Mouse (Mus musculus) stomach, embryonic 16.5 days (tissue): ENCODE measurements around the gene Txndc11. TPM values are rescaled to one million over a fixed set of nuclear protein-coding genes. Genes with fewer than 3 reads are reported as not detected.
A peak's percentile ranks its signal among the peaks of the same experiment; 100 is the strongest.

Experiments used
- ATAC-seq: fragments of 200-750 bp; cut with Nextera tagmentation; 2 replicates; pipeline ENCODE4 v1.8.0; 2017; ENCODE audit warnings: moderate number of reproducible peaks, moderate TSS enrichment; ENCODE audit not compliant: insufficient read depth, low FRiP score
- H3K27ac ChIP-seq: fragments of 300-500 bp; sonication (generic); 2 replicates; pipeline ENCODE4 v1.5.1; 2014; ENCODE audit warnings: low read length
- H3K27me3 ChIP-seq: fragments of 300-500 bp; sonication (generic); 2 replicates; pipeline ENCODE4 v1.6.1; 2014; ENCODE audit warnings: low read length, control low read depth, mixed read lengths; ENCODE audit not compliant: control insufficient read depth, insufficient read depth
- H3K36me3 ChIP-seq: fragments of 300-500 bp; sonication (generic); 2 replicates; pipeline ENCODE4 v1.6.1; 2014; ENCODE audit warnings: low read length; ENCODE audit not compliant: control insufficient read depth, insufficient read depth
- H3K4me1 ChIP-seq: fragments of 300-500 bp; sonication (generic); 2 replicates; pipeline ENCODE4 v1.6.1; 2014; ENCODE audit warnings: low read length, control low read depth, mixed read lengths; ENCODE audit not compliant: control insufficient read depth, insufficient read depth
- H3K4me2 ChIP-seq: fragments of 300-500 bp; sonication (generic); 2 replicates; pipeline ENCODE4 v1.6.1; 2014; ENCODE audit warnings: low read depth, low read length, mixed read lengths
- H3K4me3 ChIP-seq: fragments of 300-500 bp; sonication (generic); replicated peaks from 2 replicates; pipeline ENCODE4 v1.5.1; 2014; ENCODE audit warnings: mild to moderate bottlenecking, low read length
- H3K9ac ChIP-seq: fragments of 300-500 bp; sonication (generic); 2 replicates; pipeline ENCODE4 v1.6.1; 2014; ENCODE audit warnings: low read length
- H3K9me3 ChIP-seq: fragments of 300-500 bp; sonication (generic); replicated peaks from 2 replicates; pipeline ENCODE4 v1.6.1; 2016; ENCODE audit warnings: low read length, control low read depth; ENCODE audit not compliant: control insufficient read depth
- WGBS: fragments of 180-500 bp; shearing (Covaris S2); extraction: QIAGEN DNeasy Blood & Tissue Kit; methylation state at CpG from one replicate; pipeline ENCODE4 v1.1.7; 2014; 5-methylcytosine and 5-hydroxymethylcytosine counted together
- polyA plus RNA-seq: library from polyadenylated mRNA; unstranded; fragments of >200 nt; fragmentation: Nextera tagmentation; extraction: Ambion mirVana; gene quantifications from 2 replicates; pipeline ENCODE4 v1.2.1, GENCODE M21; 2015

The Txndc11 gene
- polyA plus RNA-seq, 1 experiment from 2014 or later: 34.0 TPM

DNA sequence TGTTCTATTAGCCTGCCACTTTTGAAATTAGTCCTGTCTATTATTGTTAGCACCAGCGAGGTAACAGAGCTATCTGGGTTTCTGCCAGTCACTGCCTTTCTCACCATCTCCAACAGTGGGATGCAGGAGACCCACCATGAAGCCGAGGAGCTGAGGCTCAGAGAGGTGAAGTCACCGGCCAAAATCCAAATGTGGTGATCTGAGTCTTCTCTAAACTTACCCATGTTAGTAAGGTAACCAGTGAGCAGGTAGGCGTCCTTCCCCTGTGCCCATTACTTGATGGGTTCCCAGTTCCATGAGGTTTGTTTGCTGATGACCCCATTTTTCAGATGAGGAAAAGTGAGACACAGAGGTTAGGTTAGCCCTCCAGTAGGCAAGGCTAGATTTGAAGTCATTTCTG lies 70.1 kb downstream of the Txndc11 start:
- no peaks in the 10 kb centered on the region for H3K9me3 ChIP-seq
- no peak overlapping the region for H3K4me2 ChIP-seq
- no peak overlapping the region for H3K27ac ChIP-seq
- H3K27me3 ChIP-seq: no peaks in the 10 kb centered on the region
- no peak for ATAC-seq
- H3K36me3 ChIP-seq: no peaks in the 10 kb centered on the region
- peaks cover 27% of the 10 kb centered on the region for H3K4me1 ChIP-seq
- no peak overlapping the region for H3K4me3 ChIP-seq
- H3K9ac ChIP-seq: no peak overlapping the region
- WGBS: 90% methylated on average over 4 of the region's 4 CpGs

GRCm38 (mm10) chr16:11062794-11063721 lies 71.4 kb downstream of the Txndc11 start:
- WGBS: 27% methylated on average over 13 of the region's 13 CpGs
- H3K36me3 ChIP-seq: no peaks in the 10 kb centered on the region
- peak; percentile 54; the same call in 1 of the 2 replicates for ATAC-seq
- no peak overlapping the region for H3K4me3 ChIP-seq
- peak overlapping the region; percentile 10; the same call in 1 of the 2 replicates for H3K4me2 ChIP-seq
- peak overlapping the region; percentile 90 for H3K27ac ChIP-seq
- H3K9me3 ChIP-seq: no peaks in the 10 kb centered on the region
- peak overlapping the region; percentile 66 for H3K9ac ChIP-seq
- peaks cover 24% of the 10 kb centered on the region for H3K4me1 ChIP-seq
- no peaks in the 10 kb centered on the region for H3K27me3 ChIP-seq

DNA sequence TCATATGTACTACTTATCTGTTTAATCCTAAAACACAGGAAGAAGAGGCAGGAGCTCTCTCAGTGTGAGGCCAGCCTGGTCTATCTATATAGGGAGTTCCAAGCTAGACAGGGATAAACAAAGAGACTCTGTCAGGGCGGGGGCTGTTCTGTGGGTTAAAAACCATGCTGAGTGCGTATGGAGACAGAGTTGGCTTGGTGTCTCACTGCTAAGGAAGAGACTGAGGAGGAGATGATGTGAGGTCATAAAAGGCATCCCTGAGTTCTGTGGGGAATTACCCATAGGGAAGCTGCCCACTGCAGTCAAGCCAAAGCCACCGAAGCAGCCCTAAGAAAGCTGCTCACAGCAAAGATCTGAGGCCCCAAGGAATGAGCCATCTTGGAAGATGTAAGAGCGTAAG lies 73.8 kb downstream of the Txndc11 start, which contains the start of gene Snn:
Snn (plus strand) TSS at position 301 of the 400 bp plus-strand sequence.
- whole genome bisulfite sequencing: 86% methylated on average over 4 of the region's 4 CpGs

GRCm38 (mm10) chr16:11055916-11056315 lies 78.5 kb downstream of the Txndc11 start:
- ATAC-seq: no peak
- H3K4me2 ChIP-seq: no peak overlapping the region
- H3K4me3 ChIP-seq: no peak overlapping the region
- H3K9ac ChIP-seq: no peak overlapping the region
- no peaks in the 10 kb centered on the region for H3K36me3 ChIP-seq
- WGBS: 78% methylated on average over 5 of the region's 5 CpGs
- H3K9me3 ChIP-seq: no peaks in the 10 kb centered on the region
- no peak overlapping the region for H3K27ac ChIP-seq
- H3K4me1 ChIP-seq: no peaks in the 10 kb centered on the region
- no peaks in the 10 kb centered on the region for H3K27me3 ChIP-seq

More for the DNA sequence above, 73.8 kb downstream of the Txndc11 start, which contains the start of gene Snn:
- Histone ChIP-seq H3K36me3 (no peaks in the 10 kb centered on the region), H3K9me3 (no peaks in the 10 kb centered on the region), H3K4me2 (no peak within 1 kb of the TSS), H3K4me1 (peaks cover 15% of the 10 kb centered on the region), H3K4me3 (no peak within 1 kb of the TSS), H3K27me3 (no peaks in the 10 kb centered on the region), H3K9ac (no peak within 1 kb of the TSS), H3K27ac (no peak within 1 kb of the TSS)
- ATAC-seq: no peak

DNA sequence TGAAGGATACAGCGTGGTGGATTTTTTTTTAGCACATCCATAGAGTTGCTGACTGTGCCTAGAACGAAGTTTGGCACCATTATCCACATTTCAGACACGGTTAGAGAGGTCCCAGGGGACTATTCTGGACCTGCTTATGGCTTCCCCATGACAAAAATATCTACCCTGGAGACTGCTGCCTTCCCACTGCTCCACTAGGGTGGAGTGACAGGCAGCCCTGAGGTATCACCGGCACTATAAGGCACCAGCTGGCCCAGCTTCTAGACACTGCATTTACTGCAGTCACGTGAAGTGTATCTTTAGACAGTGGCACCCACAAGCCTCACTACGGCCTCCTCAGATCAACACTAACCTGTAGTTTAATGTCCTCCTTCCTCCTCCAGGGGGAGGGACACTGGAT lies 79.6 kb downstream of the Txndc11 start:
- 85% methylated on average over 6 of the region's 6 CpGs for WGBS
- H3K9me3 ChIP-seq: no peaks in the 10 kb centered on the region
- no peaks in the 10 kb centered on the region for H3K4me1 ChIP-seq
- no peak overlapping the region for H3K4me2 ChIP-seq
- no peak overlapping the region for H3K4me3 ChIP-seq
- ATAC-seq: peak; percentile 9; the same call in 1 of the 2 replicates
- no peaks in the 10 kb centered on the region for H3K27me3 ChIP-seq
- no peak overlapping the region for H3K27ac ChIP-seq
- no peaks in the 10 kb centered on the region for H3K36me3 ChIP-seq
- H3K9ac ChIP-seq: no peak overlapping the region

- 66% methylated on average over 6 of the region's 6 CpGs for WGBS
- Histone ChIP-seq H3K9me3 (no peaks in the 10 kb centered on the region), H3K27me3 (no peaks in the 10 kb centered on the region), H3K4me1 (no peaks in the 10 kb centered on the region), H3K27ac (no peak overlapping the region), H3K4me2 (no peak overlapping the region), H3K4me3 (no peak overlapping the region), H3K36me3 (no peaks in the 10 kb centered on the region), H3K9ac (no peak overlapping the region)
- no peak for ATAC-seq
Observed at GRCm38 (mm10) chr16:11054409-11054808, 80.0 kb downstream of the Txndc11 start.

GRCm38 (mm10) chr16:11051134-11051533 lies 83.3 kb downstream of the Txndc11 start:
- no peak for ATAC-seq
- no peak overlapping the region for H3K27ac ChIP-seq
- H3K4me3 ChIP-seq: no peak overlapping the region
- no peak overlapping the region for H3K9ac ChIP-seq
- no peaks in the 10 kb centered on the region for H3K4me1 ChIP-seq
- 85% methylated on average over 11 of the region's 11 CpGs for WGBS
- no peak overlapping the region for H3K4me2 ChIP-seq
- no peaks in the 10 kb centered on the region for H3K36me3 ChIP-seq
- no peaks in the 10 kb centered on the region for H3K27me3 ChIP-seq
- H3K9me3 ChIP-seq: no peaks in the 10 kb centered on the region

DNA sequence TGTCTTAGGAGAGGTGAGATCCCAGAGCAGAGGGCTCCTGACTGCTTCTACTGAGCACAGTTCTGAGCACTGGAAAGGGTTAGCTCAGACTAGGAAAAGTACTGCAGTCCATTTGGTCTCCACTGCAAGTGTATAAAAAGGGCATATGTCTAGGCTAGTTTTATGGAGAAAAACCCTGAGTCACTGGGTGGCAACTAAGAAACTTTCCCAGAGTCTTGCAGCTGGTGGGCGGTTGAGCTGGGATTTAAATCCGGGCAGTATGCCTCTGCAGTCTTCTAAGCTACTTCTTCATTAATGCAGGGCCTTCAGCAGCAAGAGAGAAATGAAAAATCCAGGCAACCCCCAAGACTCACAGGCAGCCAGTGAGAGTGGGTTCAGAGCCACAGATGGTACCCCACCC lies 84.2 kb downstream of the Txndc11 start:
- H3K27ac ChIP-seq: no peak overlapping the region
- ATAC-seq: no peak
- H3K36me3 ChIP-seq: no peaks in the 10 kb centered on the region
- no peak overlapping the region for H3K4me2 ChIP-seq
- H3K4me1 ChIP-seq: no peaks in the 10 kb centered on the region
- 79% methylated on average over 2 of the region's 2 CpGs for WGBS
- no peak overlapping the region for H3K9ac ChIP-seq
- no peaks in the 10 kb centered on the region for H3K27me3 ChIP-seq
- no peaks in the 10 kb centered on the region for H3K9me3 ChIP-seq
- no peak overlapping the region for H3K4me3 ChIP-seq

DNA sequence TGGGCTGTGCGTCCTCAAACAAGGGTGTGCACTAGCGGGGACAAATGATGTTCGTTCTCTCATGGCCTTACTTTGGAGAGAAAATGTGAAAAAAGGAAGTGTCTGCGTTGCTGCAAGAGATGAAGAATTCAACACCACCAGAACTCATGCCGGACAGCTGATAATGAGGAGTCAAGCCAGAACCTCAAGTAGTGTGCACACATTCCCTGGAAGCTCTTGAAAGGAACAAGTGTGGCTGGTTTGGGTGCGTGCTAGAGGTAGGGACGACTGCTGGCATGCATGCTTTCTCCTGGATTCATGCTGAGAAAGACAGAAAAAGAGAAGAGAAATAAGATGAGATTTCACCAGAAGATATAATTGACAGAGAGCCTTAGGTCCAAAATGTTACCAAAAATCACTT lies 87.3 kb downstream of the Txndc11 start:
- Histone ChIP-seq H3K4me2 (no peak overlapping the region), H3K36me3 (no peaks in the 10 kb centered on the region), H3K4me3 (no peak overlapping the region), H3K27ac (no peak overlapping the region), H3K9ac (no peak overlapping the region), H3K4me1 (no peaks in the 10 kb centered on the region), H3K27me3 (no peaks in the 10 kb centered on the region), H3K9me3 (no peaks in the 10 kb centered on the region)
- WGBS: 65% methylated on average over 7 of the region's 7 CpGs
- ATAC-seq: no peak
